Mouse (Mus musculus) limb, embryonic 11.5 days (tissue): Measurements from ENCODE around the gene Mbl1. TPM values are rescaled to one million over a fixed set of nuclear protein-coding genes. Genes with fewer than 3 reads are reported as not detected.

Experiments used
- ATAC-seq: fragments of 200-750 bp; cut with Nextera tagmentation; 2 replicates; pipeline ENCODE4 v1.8.0; 2017; ENCODE audit warnings: low read depth; ENCODE audit not compliant: insufficient number of reproducible peaks, low FRiP score, low TSS enrichment
- DNase-seq: peaks from one replicate; pipeline ENCODE4 v3.0.0-alpha.2; 2015; ENCODE audit warnings: low spot score
- H3K27ac ChIP-seq: fragments of 300-500 bp; sonication (generic); replicated peaks from 2 replicates; pipeline ENCODE4 v1.5.1; 2014; ENCODE audit warnings: low read depth, mild to moderate bottlenecking, low read length
- H3K27me3 ChIP-seq: fragments of 300-500 bp; sonication (generic); 2 replicates; pipeline ENCODE4 v1.6.1; 2014; ENCODE audit warnings: mild to moderate bottlenecking, low read length, mixed read lengths; ENCODE audit not compliant: control insufficient read depth, insufficient read depth
- H3K36me3 ChIP-seq: fragments of 300-500 bp; sonication (generic); 2 replicates; pipeline ENCODE4 v1.6.1; 2014; ENCODE audit warnings: mild to moderate bottlenecking, low read length, moderate library complexity, mixed read lengths; ENCODE audit not compliant: control insufficient read depth, insufficient read depth
- H3K4me1 ChIP-seq: fragments of 300-500 bp; sonication (generic); 2 replicates; pipeline ENCODE4 v1.6.1; 2014; ENCODE audit warnings: low read length, mixed read lengths; ENCODE audit not compliant: control insufficient read depth, insufficient read depth
- H3K4me2 ChIP-seq: fragments of 300-500 bp; sonication (generic); 2 replicates; pipeline ENCODE4 v1.6.1; 2014; ENCODE audit warnings: low read depth, mild to moderate bottlenecking, moderate library complexity; ENCODE audit not compliant: severe bottlenecking
- H3K4me3 ChIP-seq: fragments of 300-500 bp; sonication (generic); 2 replicates; pipeline ENCODE4 v1.5.1; 2014; ENCODE audit warnings: low read depth, low read length
- H3K9ac ChIP-seq: fragments of 300-500 bp; sonication (generic); 2 replicates; pipeline ENCODE4 v1.6.1; 2014; ENCODE audit warnings: mild to moderate bottlenecking, low read length
- H3K9me3 ChIP-seq: fragments of 300-500 bp; sonication (generic); 2 replicates; pipeline ENCODE4 v1.6.1; 2016; ENCODE audit warnings: low read length; ENCODE audit not compliant: control insufficient read depth
- WGBS: fragments of 180-500 bp; shearing (Covaris S2); extraction: QIAGEN DNeasy Blood & Tissue Kit; methylation state at CpG from one replicate; pipeline ENCODE4 v1.1.7; 2014; 5-methylcytosine and 5-hydroxymethylcytosine counted together
- polyA plus RNA-seq: library from polyadenylated mRNA; unstranded; fragments of >200 nt; fragmentation: Nextera tagmentation; extraction: Ambion mirVana; gene quantifications from 2 replicates; pipeline ENCODE4 v1.2.1, GENCODE M21; 2014

Gene Mbl1
- polyA plus RNA-seq, 1 experiment from 2014 or later: not detected

GRCm38 (mm10) chr14:41167278-41167677 is 16.0 kb downstream of the Mbl1 start:
- Histone ChIP-seq H3K9me3 (no peaks in the 10 kb centered on the region), H3K9ac (no peak overlapping the region), H3K27me3 (no peaks in the 10 kb centered on the region), H3K4me3 (no peak overlapping the region), H3K4me1 (no peaks in the 10 kb centered on the region), H3K4me2 (no peak overlapping the region), H3K27ac (no peak overlapping the region), H3K36me3 (no peaks in the 10 kb centered on the region)
- DNase-seq (no peak), ATAC-seq (no peak)
- WGBS: 64% methylated on average over 5 of the region's 5 CpGs

GRCm38 (mm10) chr14:41168567-41168966 is 17.3 kb downstream of the Mbl1 start:
- H3K27me3 ChIP-seq: no peaks in the 10 kb centered on the region
- no peak overlapping the region for H3K27ac ChIP-seq
- no peak overlapping the region for H3K4me2 ChIP-seq
- H3K36me3 ChIP-seq: no peaks in the 10 kb centered on the region
- no peak overlapping the region for H3K9ac ChIP-seq
- H3K4me1 ChIP-seq: no peaks in the 10 kb centered on the region
- no peak overlapping the region for H3K4me3 ChIP-seq
- ATAC-seq: no peak
- no peak for DNase-seq
- 91% methylated on average over 1 of the region's 1 CpGs for WGBS
- no peaks in the 10 kb centered on the region for H3K9me3 ChIP-seq

- Histone ChIP-seq H3K9me3 (no peaks in the 10 kb centered on the region), H3K36me3 (no peaks in the 10 kb centered on the region), H3K9ac (no peak overlapping the region), H3K4me3 (no peak overlapping the region), H3K4me2 (no peak overlapping the region), H3K27me3 (no peaks in the 10 kb centered on the region), H3K4me1 (no peaks in the 10 kb centered on the region), H3K27ac (no peak overlapping the region)
- DNase-seq (no peak), ATAC-seq (no peak)
- 82% methylated on average over 2 of the region's 2 CpGs for WGBS
Observed at GRCm38 (mm10) chr14:41170514-41170913, 19.3 kb downstream of the Mbl1 start.

DNA sequence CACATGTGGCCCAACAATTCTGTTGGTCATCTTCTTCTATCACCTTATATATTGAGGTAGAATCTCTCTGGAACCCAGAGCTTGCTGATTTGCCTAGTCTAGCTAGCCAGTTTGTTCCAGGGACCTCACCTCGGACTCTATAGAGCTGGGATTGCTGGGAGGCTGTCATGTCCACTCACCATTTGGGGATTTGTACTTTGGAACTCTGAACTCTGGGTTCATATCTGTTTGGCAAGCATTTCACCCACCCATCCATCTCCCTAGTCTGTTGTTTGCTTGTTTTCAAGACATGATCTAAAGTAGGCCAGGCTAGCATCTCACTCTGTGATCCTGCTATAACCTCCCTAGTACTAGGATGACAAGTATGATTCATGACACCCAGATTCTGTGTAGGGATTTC is 23.5 kb downstream of the Mbl1 start:
- no peak overlapping the region for H3K4me3 ChIP-seq
- no peaks in the 10 kb centered on the region for H3K4me1 ChIP-seq
- no peak overlapping the region for H3K4me2 ChIP-seq
- no peak for DNase-seq
- no peak overlapping the region for H3K27ac ChIP-seq
- no peak for ATAC-seq
- no peaks in the 10 kb centered on the region for H3K27me3 ChIP-seq
- no peaks in the 10 kb centered on the region for H3K36me3 ChIP-seq
- WGBS: 74% methylated on average over 1 of the region's 1 CpGs
- H3K9ac ChIP-seq: no peak overlapping the region
- H3K9me3 ChIP-seq: no peaks in the 10 kb centered on the region

- DNase-seq (no peak), ATAC-seq (no peak)
- no peak within 1 kb of the TSS for H3K27ac ChIP-seq
- H3K9me3 ChIP-seq: no peaks in the 10 kb centered on the region
- no peak within 1 kb of the TSS for H3K4me2 ChIP-seq
- H3K4me3 ChIP-seq: no peak within 1 kb of the TSS
- no peaks in the 10 kb centered on the region for H3K4me1 ChIP-seq
- WGBS: 75% methylated on average over 4 of the region's 4 CpGs
- H3K36me3 ChIP-seq: no peaks in the 10 kb centered on the region
- no peak within 1 kb of the TSS for H3K9ac ChIP-seq
- H3K27me3 ChIP-seq: no peaks in the 10 kb centered on the region
Observed at GRCm38 (mm10) chr14:41185059-41185821, 34.0 kb downstream of the Mbl1 start, which contains the start of gene Sftpd. Gene Sftpd, minus strand, starts transcription at chr14:41185149.

DNA sequence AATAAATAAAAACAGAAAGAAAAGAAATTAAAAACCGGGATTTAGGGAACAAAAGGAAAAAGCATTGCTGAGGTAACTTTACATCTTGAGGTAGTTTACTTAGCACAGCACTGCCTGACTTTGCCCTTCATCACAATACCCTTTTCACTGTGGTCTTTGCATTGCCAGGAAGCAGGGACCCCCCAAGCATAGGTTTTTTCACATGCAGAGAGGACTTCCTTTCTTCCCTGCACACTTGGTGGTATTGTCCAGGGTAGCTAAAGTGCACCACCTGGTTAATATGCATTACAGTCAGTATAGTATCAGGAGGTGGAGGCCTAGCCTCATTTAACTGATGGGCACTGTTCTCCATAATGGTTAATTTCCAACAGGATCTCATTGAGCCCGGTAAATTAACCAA is 38.2 kb downstream of the Mbl1 start:
- H3K9me3 ChIP-seq: peaks cover 5% of the 10 kb centered on the region; the same call in 1 of the 2 replicates
- no peak overlapping the region for H3K9ac ChIP-seq
- 79% methylated on average over 2 of the region's 2 CpGs for WGBS
- no peak overlapping the region for H3K4me3 ChIP-seq
- no peak overlapping the region for H3K4me2 ChIP-seq
- H3K4me1 ChIP-seq: no peaks in the 10 kb centered on the region
- H3K27me3 ChIP-seq: no peaks in the 10 kb centered on the region
- no peak overlapping the region for H3K27ac ChIP-seq
- H3K36me3 ChIP-seq: no peaks in the 10 kb centered on the region
- no peak for ATAC-seq
- DNase-seq: no peak

- ATAC-seq (no peak), DNase-seq (no peak)
Observed at GRCm38 (mm10) chr14:41198037-41198730, 46.9 kb downstream of the Mbl1 start.

More at GRCm38 (mm10) chr14:41198037-41198730, 46.9 kb downstream of the Mbl1 start:
- no peaks in the 10 kb centered on the region for H3K9me3 ChIP-seq
- 62% methylated on average over 6 of the region's 6 CpGs for WGBS
- no peak overlapping the region for H3K4me2 ChIP-seq
- H3K27ac ChIP-seq: no peak overlapping the region
- H3K4me1 ChIP-seq: no peaks in the 10 kb centered on the region
- no peaks in the 10 kb centered on the region for H3K27me3 ChIP-seq
- no peak overlapping the region for H3K4me3 ChIP-seq
- H3K9ac ChIP-seq: no peak overlapping the region
- no peaks in the 10 kb centered on the region for H3K36me3 ChIP-seq
